Mouse (Mus musculus) heart, embryonic 14.5 days (tissue): ENCODE results near the gene Igll1. TPM values are rescaled to one million over a fixed set of nuclear protein-coding genes. Genes with fewer than 3 reads are reported as not detected.

Experiments used
- polyA plus RNA-seq: library from polyadenylated mRNA; unstranded; fragments of >200 nt; fragmentation: Nextera tagmentation; extraction: Ambion mirVana; gene quantifications from 2 replicates; pipeline ENCODE4 v1.2.1, GENCODE M21; 2014

Igll1 gene
- polyA plus RNA-seq, 1 experiment from 2014 or later = not detected

Other genes with a start within 250 kb of the Igll1 start
- gene Olfr19, start 187.6 kb downstream of the Igll1 start, polyA plus RNA-seq = not detected in 2 replicates
- 0.26 and 0.30 TPM in 2 replicates for gene Spag6l, start 34.5 kb downstream of the Igll1 start, polyA plus RNA-seq
- 47.5 and 51.3 TPM in 2 replicates for gene Top3b, start 6.8 kb upstream of the Igll1 start, polyA plus RNA-seq
- gene Vpreb1, start 6.9 kb upstream of the Igll1 start, polyA plus RNA-seq = 1.0 and 1.2 TPM in 2 replicates
- gene Ppm1f, start 32.5 kb upstream of the Igll1 start, polyA plus RNA-seq = 18.6 and 19.9 TPM in 2 replicates
- gene Mapk1, start 119.4 kb upstream of the Igll1 start, polyA plus RNA-seq = 154 and 162 TPM in 2 replicates
- 15.9 and 18.9 TPM in 2 replicates for gene Ypel1, start 205.7 kb upstream of the Igll1 start, polyA plus RNA-seq
- gene Ppil2, start 247.3 kb upstream of the Igll1 start, polyA plus RNA-seq = 97.6 and 107 TPM in 2 replicates